Mouse (Mus musculus): ENCODE measurements around the gene Akap2. TPM values are rescaled to one million over a fixed set of nuclear protein-coding genes. Genes with fewer than 3 reads are reported as not detected.

The Akap2 gene
- polyA plus RNA-seq, 1 experiment = 0.87 TPM

- H3K36me3 ChIP-seq (replicated peaks; ENCODE audit: low read length) = peaks cover 36% of the 10 kb centered on the region
- no peaks in the 10 kb centered on the region for H3K4me1 ChIP-seq
- TF ChIP-seq GATA1 (IDR thresholded peaks at IDR 0.05; ENCODE audit: borderline replicate concordance, low read length) = no peak
- peaks cover 8% of the 10 kb centered on the region for H3K27me3 ChIP-seq (replicated peaks)
- no peaks in the 10 kb centered on the region for H3K9me3 ChIP-seq
- H3K4me3 ChIP-seq (replicated peaks) = no peak overlapping the region
Measured at GRCm38 (mm10) chr4:57940631-57941030, 223.2 kb downstream of the Akap2 start.

- no peaks in the 10 kb centered on the region for H3K27me3 ChIP-seq (replicated peaks)
- peaks cover 59% of the 10 kb centered on the region for H3K36me3 ChIP-seq (replicated peaks; ENCODE audit: low read length)
- peaks cover 10% of the 10 kb centered on the region for H3K4me1 ChIP-seq
- no peaks in the 10 kb centered on the region for H3K9me3 ChIP-seq
- no peak overlapping the region for H3K4me3 ChIP-seq (replicated peaks)
- no peak for TF ChIP-seq FLI1 (IDR thresholded peaks at IDR 0.05; ENCODE audit: low read length)
- TF ChIP-seq GATA1 (IDR thresholded peaks at IDR 0.05; ENCODE audit: borderline replicate concordance, low read length) = no peak
Measured at GRCm38 (mm10) chr4:57942892-57943291, 225.4 kb downstream of the Akap2 start.

Other genes starting within 250 kb of the Akap2 start
- gene Pakap, start 149.5 kb upstream of the Akap2 start, polyA plus RNA-seq (2012; ENCODE audit: insufficient read depth, low replicate concordance) = 0.63 and 1.0 TPM in 2 replicates
- gene D630039A03Rik, start 198.6 kb downstream of the Akap2 start, polyA plus RNA-seq (2012; ENCODE audit: insufficient read depth, low replicate concordance) = not detected in 2 replicates
- gene Txn1, start 238.8 kb downstream of the Akap2 start, polyA plus RNA-seq (2012; ENCODE audit: insufficient read depth, low replicate concordance) = 8.1 and 23.7 TPM in 2 replicates